Mouse (Mus musculus) lung, postnatal 0 days (tissue): ENCODE data around the gene Zfr.

ENCODE experiments used
- CTCF ChIP-seq: IDR thresholded peaks from 2 replicates; pipeline ENCODE4 v1.5.1; 2016; ENCODE audit warnings: antibody characterized with exemption, mild to moderate bottlenecking
- EP300 ChIP-seq: IDR thresholded peaks from 2 replicates; pipeline ENCODE4 v1.6.1; 2016; ENCODE audit warnings: antibody characterized with exemption, mild to moderate bottlenecking, control low read depth

DNA sequence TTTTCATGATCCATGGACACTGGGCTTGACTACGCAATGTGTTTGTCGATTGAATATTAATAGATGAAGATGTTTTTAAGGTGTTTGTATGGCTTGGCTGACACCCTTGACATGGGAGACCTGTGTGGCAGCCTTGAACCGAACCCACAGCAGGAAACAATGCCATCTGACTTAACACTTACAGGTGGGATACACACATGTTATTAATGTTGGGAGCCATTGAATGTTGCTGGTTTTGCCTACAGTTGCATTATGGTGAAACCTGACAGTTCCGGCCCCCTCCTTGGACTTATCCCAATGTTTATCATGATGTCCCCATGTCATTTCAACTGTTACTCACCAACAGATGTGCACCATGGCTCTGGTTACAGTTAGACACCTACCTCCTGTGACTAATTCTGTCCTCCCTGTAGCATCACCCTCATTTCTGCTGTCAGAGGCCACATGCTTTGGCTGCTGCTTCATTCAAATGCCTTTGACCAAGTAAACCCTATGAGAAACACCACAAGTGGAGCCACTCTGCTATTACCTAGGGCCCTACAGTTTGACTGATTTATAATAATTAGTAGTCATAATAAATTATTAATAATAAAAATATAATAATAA is 23.6 kb upstream of the Zfr start:
- TF ChIP-seq CTCF (no peak), EP300 (no peak)
